Mouse (Mus musculus) cortical plate, adult 2 months (tissue): ENCODE measurements at regions not wholly inside any gene's neighbourhood (a gene's known extent, or its start where the extent isn't known, plus 50 kb on each side); places are given as distances from the start of the nearest gene placed in this dataset.

Experiments
- CTCF ChIP-seq: fragments of 200-500 bp; IDR thresholded peaks from 2 replicates; pipeline ENCODE4 v1.5.1; 2011; ENCODE audit warnings: mild to moderate bottlenecking, control low read depth, low read length; ENCODE audit not compliant: insufficient read depth; ENCODE audit errors: extremely low read depth
- POLR2A ChIP-seq: fragments of 200-500 bp; IDR thresholded peaks from 2 replicates; pipeline ENCODE4 v1.6.1; 2011; ENCODE audit warnings: mild to moderate bottlenecking, low read length, control low read depth; ENCODE audit not compliant: insufficient read depth; ENCODE audit errors: extremely low read depth

DNA sequence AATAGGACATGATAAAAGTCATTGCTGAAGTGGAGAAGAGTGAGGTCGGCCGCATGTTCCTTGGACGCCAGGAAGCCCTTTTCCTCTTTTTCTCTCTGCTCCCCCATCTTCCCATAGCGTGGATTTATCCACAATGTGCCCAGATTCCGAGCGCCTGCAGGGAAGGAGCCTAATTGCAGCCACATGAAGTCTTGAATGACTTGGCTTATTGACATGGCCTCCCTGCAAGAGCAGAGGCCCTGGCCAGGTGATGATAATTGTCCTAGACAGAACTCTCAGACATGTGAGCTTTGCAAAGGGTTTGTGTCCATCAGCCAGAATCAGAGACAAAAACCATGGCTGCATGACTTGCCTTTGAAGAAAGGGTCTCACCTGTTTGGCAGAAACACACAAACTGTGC, 227.0 kb downstream of the Sox11 start:
- TF ChIP-seq POLR2A: no peak
- no peak for TF ChIP-seq CTCF
